ENCODE assay signal across 15 mouse cellular contexts in the genomic region with DNA sequence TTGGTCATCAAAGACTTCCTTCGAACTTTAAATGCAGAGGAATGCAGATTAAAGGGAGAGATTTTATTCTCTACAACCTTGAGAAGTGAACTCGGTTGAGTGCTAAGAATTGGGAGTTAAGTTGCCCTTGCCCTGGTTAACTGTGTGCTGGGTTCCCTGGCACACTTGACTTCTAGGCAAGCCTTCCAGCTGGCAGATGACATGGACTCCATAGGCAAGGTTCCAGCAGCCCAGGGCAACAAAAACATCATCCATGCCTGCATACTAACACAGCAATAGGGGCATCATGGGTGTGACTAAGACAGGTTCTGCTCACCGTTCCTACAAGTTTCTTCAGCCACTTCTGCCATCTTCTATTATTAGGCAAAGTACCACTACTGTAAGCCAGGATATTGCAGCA. TPM values are rescaled to one million over a fixed set of nuclear protein-coding genes. Genes with fewer than 3 reads are reported as not detected.
DNase-seq lines count a peak whose midpoint lies in the region; ATAC-seq and TF ChIP-seq lines count a peak whose summit lies in the region.
"Had no signal": no experiment of that assay in that cellular context is flagged by ENCODE, and none has a peak within 500 bp of the region (broad histone marks: within the 10 kb centered on the region; RNA-seq: fewer than 3 reads in every experiment).

No protein-coding gene starts in this region.

- H3K27me3 ChIP-seq in cerebellum, adult 2 months (ENCODE audit: control insufficient read depth, insufficient read depth, low read length) = no peaks in the 10 kb centered on the region
- no peaks in the 10 kb centered on the region for H3K27me3 ChIP-seq in kidney, embryonic 15.5 days
- H3K27me3 ChIP-seq: midbrain, embryonic 13.5 days; Patski had no signal

- no peak for TF ChIP-seq CTCF in cerebellum, adult 2 months (IDR thresholded peaks at IDR 0.05; ENCODE audit: borderline replicate concordance, insufficient read depth, low read depth, low read length)
- TF ChIP-seq CTCF in layer of hippocampus, adult 2 months (conservative IDR thresholded peaks at IDR 0.05) = no peak

- H3K36me3 ChIP-seq in kidney, embryonic 15.5 days = no peaks in the 10 kb centered on the region
- H3K36me3 ChIP-seq: midbrain, embryonic 13.5 days had no signal

- no peak for TF ChIP-seq POLR2A in cerebellum, adult 2 months (IDR thresholded peaks at IDR 0.05; ENCODE audit: borderline replicate concordance, insufficient read depth, low read length)

- no peak overlapping the region for H3K9ac ChIP-seq in kidney, embryonic 15.5 days
- H3K9ac ChIP-seq: liver, embryonic 14.5 days; midbrain, embryonic 13.5 days had no signal

- H3K4me2 ChIP-seq in kidney, embryonic 15.5 days = no peak overlapping the region
- H3K4me2 ChIP-seq: midbrain, embryonic 13.5 days had no signal

- no peak overlapping the region for H3K4me3 ChIP-seq in cerebellum, adult 2 months (replicated peaks; ENCODE audit: insufficient read depth, low read depth, low read length)
- H3K4me3 ChIP-seq in kidney, embryonic 15.5 days (replicated peaks) = no peak overlapping the region
- no peak overlapping the region for H3K4me3 ChIP-seq in layer of hippocampus, adult 2 months
- H3K4me3 ChIP-seq: midbrain, embryonic 13.5 days had no signal

- DNase-seq in cerebellum, adult 2 months = peak; percentile 28 to 52
- peak; percentile 27 for DNase-seq in kidney, adult 11 months
- peak; percentile 34 to 41 for DNase-seq in cerebellum, postnatal 14 days
- DNase-seq in heart, postnatal 10 days = peak; percentile 56 to 60
- DNase-seq in layer of hippocampus, adult 2 months (ENCODE audit: low spot score in 2 of 2) = no peak
- no peak for DNase-seq in right cerebral cortex, postnatal 14 days
- DNase-seq: right cerebral cortex, postnatal 4 days; thymus, postnatal 4 days had no signal

- ATAC-seq in cerebellum, adult (ENCODE audit: insufficient number of reproducible peaks, low FRiP score, low TSS enrichment) = no peak
- no peak for ATAC-seq in kidney, embryonic 15.5 days (replicated peaks; ENCODE audit: low FRiP score)
- ATAC-seq: activated CD4-positive, CD25-positive, alpha-beta regulatory T cell, adult 4 months; forebrain, embryonic 14.5 days; midbrain, embryonic 13.5 days; Patski had no signal

- intact Hi-C loops in heart, postnatal 10 days (cut with DNase I) = no loop called here

- H3K27ac ChIP-seq in cerebellum, adult 2 months (ENCODE audit: insufficient read depth, low read length) = no peak overlapping the region
- H3K27ac ChIP-seq in kidney, embryonic 15.5 days = no peak overlapping the region
- no peak overlapping the region for H3K27ac ChIP-seq in layer of hippocampus, adult 2 months
- H3K27ac ChIP-seq: liver, embryonic 14.5 days; midbrain, embryonic 13.5 days had no signal

- no peaks in the 10 kb centered on the region for H3K9me3 ChIP-seq in kidney, embryonic 15.5 days (replicated peaks)
- H3K9me3 ChIP-seq: midbrain, embryonic 13.5 days had no signal

- 43% methylated on average over 3 of the region's 3 CpGs for WGBS in cerebellum, adult 2 months
- 85% methylated on average over 3 of the region's 3 CpGs for WGBS in kidney, embryonic 15.5 days

- H3K4me1 ChIP-seq in cerebellum, adult 2 months (ENCODE audit: control insufficient read depth, insufficient read depth, low read length) = peaks cover 2% of the 10 kb centered on the region
- H3K4me1 ChIP-seq in kidney, embryonic 15.5 days = no peaks in the 10 kb centered on the region
- H3K4me1 ChIP-seq: midbrain, embryonic 13.5 days had no signal

RNA-seq across cellular contexts. Expression of a gene that starts 58.8 kb away (rescaled TPM):
- polyA plus RNA-seq in cerebellum, adult 2 months (2012; rRNA removed) = 20.2 and 23.0 TPM in 2 replicates
- 25.3 and 26.0 TPM in 2 replicates for polyA plus RNA-seq in kidney, embryonic 15.5 days (2015; fragmentation: Nextera tagmentation; extraction: Ambion mirVana)
- total RNA-seq in heart, postnatal 10 days (2021) = 10 to 100 TPM; 19.9 to 21.6 TPM
- total RNA-seq in layer of hippocampus, adult 2 months (2021) = 10 to 100 TPM; 20.6 to 21.9 TPM

Comparison
In these comparisons a context has a peak if more than half of its experiments do, and no peak if none do; other contexts are left out.
1. DNase-seq: peak in cerebellum, adult 2 months (2 of 2), kidney, adult 11 months (single experiment), cerebellum, postnatal 14 days (2 of 2) and heart, postnatal 10 days (2 of 2); none in layer of hippocampus, adult 2 months (0 of 2) and right cerebral cortex, postnatal 14 days (single experiment).